Mouse (Mus musculus) midbrain, embryonic 11.5 days (tissue): ENCODE measurements around the gene Pik3r3. TPM values are rescaled to one million over a fixed set of nuclear protein-coding genes. Genes with fewer than 3 reads are reported as not detected.

ENCODE experiments used
- ATAC-seq: fragments of 200-750 bp; cut with Nextera tagmentation; 2 replicates; pipeline ENCODE4 v1.8.0; 2017; ENCODE audit warnings: moderate TSS enrichment, moderate library complexity; ENCODE audit not compliant: low FRiP score
- DNase-seq: peaks from one replicate; pipeline ENCODE4 v3.0.0; 2015; ENCODE audit warnings: low spot score; ENCODE audit errors: missing footprints
- H3K27ac ChIP-seq: fragments of 300-500 bp; sonication (generic); 2 replicates; pipeline ENCODE4 v1.5.1; 2014; ENCODE audit warnings: low read depth, low read length
- H3K27me3 ChIP-seq: fragments of 300-500 bp; sonication (generic); 2 replicates; pipeline ENCODE4 v1.6.1; 2014; ENCODE audit warnings: mild to moderate bottlenecking, low read length, moderate library complexity, mixed read lengths; ENCODE audit not compliant: control insufficient read depth, insufficient read depth
- H3K36me3 ChIP-seq: fragments of 300-500 bp; sonication (generic); 2 replicates; pipeline ENCODE4 v1.6.1; 2014; ENCODE audit warnings: mild to moderate bottlenecking, low read length, moderate library complexity, mixed read lengths; ENCODE audit not compliant: control insufficient read depth, insufficient read depth
- H3K4me1 ChIP-seq: fragments of 300-500 bp; sonication (generic); 2 replicates; pipeline ENCODE4 v1.6.1; 2014; ENCODE audit warnings: low read length; ENCODE audit not compliant: control insufficient read depth, insufficient read depth
- H3K4me2 ChIP-seq: fragments of 300-500 bp; sonication (generic); 2 replicates; pipeline ENCODE4 v1.6.1; 2014; ENCODE audit warnings: mild to moderate bottlenecking, moderate library complexity
- H3K4me3 ChIP-seq: fragments of 300-500 bp; sonication (generic); 2 replicates; pipeline ENCODE4 v1.5.1; 2014; ENCODE audit warnings: low read depth, low read length
- H3K9ac ChIP-seq: fragments of 300-500 bp; sonication (generic); 2 replicates; pipeline ENCODE4 v1.6.1; 2014; ENCODE audit warnings: low read length
- H3K9me3 ChIP-seq: fragments of 300-500 bp; sonication (generic); 2 replicates; pipeline ENCODE4 v1.6.1; 2016; ENCODE audit warnings: low read length; ENCODE audit not compliant: control insufficient read depth
- WGBS: fragments of 180-500 bp; shearing (Covaris S2); extraction: QIAGEN DNeasy Blood & Tissue Kit; methylation state at CpG from one replicate; pipeline ENCODE4 v1.1.7; 2014; 5-methylcytosine and 5-hydroxymethylcytosine counted together
- polyA plus RNA-seq: library from polyadenylated mRNA; unstranded; fragments of >200 nt; fragmentation: Nextera tagmentation; extraction: Ambion mirVana; gene quantifications from 2 replicates; pipeline ENCODE4 v1.2.1, GENCODE M21; 2014

Pik3r3 gene
- polyA plus RNA-seq, 1 experiment from 2014 or later = 70.6 TPM

- Histone ChIP-seq H3K4me1 (no peaks in the 10 kb centered on the region), H3K27me3 (no peaks in the 10 kb centered on the region), H3K36me3 (peaks cover 3% of the 10 kb centered on the region; the same call in 1 of the 2 replicates), H3K9me3 (no peaks in the 10 kb centered on the region), H3K4me3 (no peak overlapping the region), H3K9ac (no peak overlapping the region), H3K27ac (no peak overlapping the region), H3K4me2 (no peak overlapping the region)
- ATAC-seq (no peak), DNase-seq (no peak)
- WGBS = 96% methylated on average over 4 of the region's 4 CpGs
These were observed 96.2 kb downstream of the Pik3r3 start for GRCm38 (mm10) chr4:116317575-116317974.

DNA sequence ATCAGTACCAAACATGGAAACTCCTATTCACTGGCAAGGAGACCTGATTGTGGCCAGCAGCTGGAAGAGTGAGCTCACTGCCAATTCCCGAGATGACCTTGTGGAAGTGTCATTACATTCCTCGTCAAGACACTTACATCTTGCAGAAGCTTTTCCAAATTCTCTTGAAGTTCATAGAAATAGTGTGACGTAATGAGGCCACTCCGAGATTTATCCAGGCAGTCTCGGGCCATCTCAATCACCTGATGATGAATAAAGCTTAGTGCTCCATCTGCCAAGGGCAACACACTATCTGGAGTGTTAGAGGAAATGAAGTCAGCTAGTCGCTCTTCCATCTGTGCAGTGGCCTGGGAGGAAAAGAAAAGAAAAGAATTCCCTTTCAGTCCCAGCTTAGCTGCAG, 100.7 kb downstream of the Pik3r3 start:
- Histone ChIP-seq H3K27me3 (no peaks in the 10 kb centered on the region), H3K36me3 (peaks cover 5% of the 10 kb centered on the region; the same call in 1 of the 2 replicates), H3K4me2 (no peak overlapping the region), H3K4me1 (no peaks in the 10 kb centered on the region), H3K27ac (no peak overlapping the region), H3K4me3 (no peak overlapping the region), H3K9me3 (no peaks in the 10 kb centered on the region), H3K9ac (no peak overlapping the region)
- no peak for DNase-seq
- 93% methylated on average over 6 of the region's 6 CpGs for WGBS
- no peak for ATAC-seq

DNA sequence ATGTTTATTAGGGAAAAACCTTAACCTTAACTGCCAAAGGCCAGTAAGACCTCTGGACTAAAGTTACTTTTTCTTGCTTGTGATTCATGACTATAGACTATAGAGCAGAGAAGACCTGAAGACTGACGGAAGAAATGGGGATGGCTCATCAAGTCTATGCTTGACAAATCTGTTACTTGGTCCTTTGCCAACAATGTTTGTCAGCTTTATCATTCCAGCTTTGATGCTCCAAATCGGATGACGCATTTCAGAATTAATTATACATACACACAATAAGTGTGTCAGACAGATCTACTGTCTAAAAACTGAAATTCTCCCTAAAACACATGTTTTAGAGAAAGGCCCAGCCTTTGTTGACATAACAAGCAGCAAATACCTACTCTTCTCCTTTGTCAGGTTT, 107.8 kb downstream of the Pik3r3 start:
- peaks cover 2% of the 10 kb centered on the region; the same call in 1 of the 2 replicates for H3K36me3 ChIP-seq
- 97% methylated on average over 3 of the region's 3 CpGs for WGBS
- no peak overlapping the region for H3K9ac ChIP-seq

GRCm38 (mm10) chr4:116336294-116336693, 114.9 kb downstream of the Pik3r3 start:
- H3K4me2 ChIP-seq = no peak overlapping the region
- no peaks in the 10 kb centered on the region for H3K27me3 ChIP-seq
- ATAC-seq = no peak
- H3K27ac ChIP-seq = no peak overlapping the region
- H3K4me1 ChIP-seq = no peaks in the 10 kb centered on the region
- H3K9ac ChIP-seq = no peak overlapping the region
- H3K36me3 ChIP-seq = no peaks in the 10 kb centered on the region; the same call in 1 of the 2 replicates
- no peak for DNase-seq
- WGBS = 79% methylated on average over 1 of the region's 1 CpGs
- H3K4me3 ChIP-seq = no peak overlapping the region
- H3K9me3 ChIP-seq = no peaks in the 10 kb centered on the region

More for the DNA sequence above, 107.8 kb downstream of the Pik3r3 start:
- H3K4me2 ChIP-seq = no peak overlapping the region
- H3K9me3 ChIP-seq = no peaks in the 10 kb centered on the region
- H3K27me3 ChIP-seq = no peaks in the 10 kb centered on the region
- no peak for ATAC-seq
- H3K27ac ChIP-seq = no peak overlapping the region
- DNase-seq = no peak
- H3K4me3 ChIP-seq = no peak overlapping the region
- H3K4me1 ChIP-seq = no peaks in the 10 kb centered on the region

DNA sequence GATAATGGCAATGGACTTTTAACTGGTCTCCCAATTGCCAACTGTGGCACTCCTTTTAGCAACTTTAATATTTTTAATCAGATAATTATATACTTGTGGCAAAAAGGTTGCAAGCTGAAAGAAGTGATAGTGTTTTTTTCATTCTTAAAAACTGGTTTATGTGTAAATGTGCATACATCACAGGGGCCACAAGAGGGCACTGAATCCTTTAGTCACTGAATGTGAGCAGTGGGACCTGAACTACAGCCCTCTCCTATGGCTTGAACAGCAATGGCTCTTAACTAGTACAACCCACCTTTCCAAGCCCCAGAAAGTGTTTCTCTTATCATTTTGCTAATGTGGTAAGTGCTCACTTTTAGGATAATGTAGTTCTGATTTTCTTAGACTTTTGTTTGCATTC, 120.7 kb downstream of the Pik3r3 start:
- Histone ChIP-seq H3K36me3 (no peaks in the 10 kb centered on the region), H3K27ac (no peak overlapping the region), H3K9me3 (no peaks in the 10 kb centered on the region), H3K4me3 (no peak overlapping the region), H3K27me3 (no peaks in the 10 kb centered on the region), H3K4me2 (no peak overlapping the region), H3K4me1 (no peaks in the 10 kb centered on the region), H3K9ac (no peak overlapping the region)
- ATAC-seq (no peak), DNase-seq (peak; percentile 89)

GRCm38 (mm10) chr4:116352496-116352895, 131.1 kb downstream of the Pik3r3 start:
- no peaks in the 10 kb centered on the region for H3K36me3 ChIP-seq
- H3K4me3 ChIP-seq = no peak overlapping the region
- no peak overlapping the region for H3K4me2 ChIP-seq
- ATAC-seq (no peak), DNase-seq (no peak)
- no peak overlapping the region for H3K27ac ChIP-seq
- no peak overlapping the region for H3K9ac ChIP-seq
- no peaks in the 10 kb centered on the region for H3K4me1 ChIP-seq
- 94% methylated on average over 3 of the region's 3 CpGs for WGBS
- no peaks in the 10 kb centered on the region for H3K9me3 ChIP-seq
- no peaks in the 10 kb centered on the region for H3K27me3 ChIP-seq

Other genes with a start within 250 kb of the Pik3r3 start
- gene Faah, start 203.7 kb upstream of the Pik3r3 start, polyA plus RNA-seq = 1.8 TPM in 2 replicates
- 22.2 and 24.7 TPM in 2 replicates for gene Nsun4, start 167.7 kb upstream of the Pik3r3 start, polyA plus RNA-seq
- 398 and 455 TPM in 2 replicates for gene Uqcrh, start 146.5 kb upstream of the Pik3r3 start, polyA plus RNA-seq
- 64.1 and 67.5 TPM in 2 replicates for gene Lrrc41, start 146.3 kb upstream of the Pik3r3 start, polyA plus RNA-seq
- 55.8 and 61.0 TPM in 2 replicates for gene Rad54l, start 97.9 kb upstream of the Pik3r3 start, polyA plus RNA-seq
- gene Pomgnt1, start 97.8 kb upstream of the Pik3r3 start, polyA plus RNA-seq = 46.6 and 48.4 TPM in 2 replicates
- 1.5 and 1.8 TPM in 2 replicates for gene Lurap1, start 70.3 kb upstream of the Pik3r3 start, polyA plus RNA-seq
- not detected in 2 replicates for gene Tspan1, start 54.0 kb upstream of the Pik3r3 start, polyA plus RNA-seq
- not detected in 2 replicates for gene 1700042G07Rik, start 48.2 kb upstream of the Pik3r3 start, polyA plus RNA-seq
- not detected in 2 replicates for gene Gm49337, start 48.2 kb upstream of the Pik3r3 start, polyA plus RNA-seq
- 31.9 and 35.6 TPM in 2 replicates for gene Mast2, start 242.6 kb downstream of the Pik3r3 start, polyA plus RNA-seq